Mouse (Mus musculus) kidney, postnatal 0 days (tissue): ENCODE data around the gene Stx12. TPM values are rescaled to one million over a fixed set of nuclear protein-coding genes. Genes with fewer than 3 reads are reported as not detected.
A peak's percentile ranks its signal among the peaks of the same experiment; 100 is the strongest.

Experiments used
- ATAC-seq: fragments of 200-750 bp; cut with Nextera tagmentation; replicated peaks from 2 replicates; pipeline ENCODE4 v1.8.0; 2017; ENCODE audit warnings: low read depth, moderate number of reproducible peaks, moderate TSS enrichment, moderate library complexity; ENCODE audit not compliant: low FRiP score
- DNase-seq: peaks from one replicate; pipeline ENCODE4 v3.0.0-alpha.2; 2016; ENCODE audit warnings: low spot score
- H3K27ac ChIP-seq: fragments of 300-500 bp; sonication (generic); 2 replicates; pipeline ENCODE4 v1.5.1; 2014; ENCODE audit warnings: mild to moderate bottlenecking
- H3K27me3 ChIP-seq: fragments of 300-500 bp; sonication (generic); 2 replicates; pipeline ENCODE4 v1.6.1; 2014; ENCODE audit warnings: low read length, mixed read lengths; ENCODE audit not compliant: insufficient read depth
- H3K36me3 ChIP-seq: fragments of 300-500 bp; sonication (generic); 2 replicates; pipeline ENCODE4 v1.6.1; 2014; ENCODE audit warnings: low read length, mixed read lengths; ENCODE audit not compliant: insufficient read depth
- H3K4me1 ChIP-seq: fragments of 300-500 bp; sonication (generic); replicated peaks from 2 replicates; pipeline ENCODE4 v1.6.1; 2014; ENCODE audit warnings: antibody characterized with exemption, low read length, mixed read lengths; ENCODE audit not compliant: insufficient read depth
- H3K4me2 ChIP-seq: fragments of 300-500 bp; sonication (generic); 2 replicates; pipeline ENCODE4 v1.6.1; 2014; ENCODE audit warnings: mild to moderate bottlenecking, low read length, moderate library complexity, mixed read lengths
- H3K4me3 ChIP-seq: fragments of 300-500 bp; sonication (generic); replicated peaks from 2 replicates; pipeline ENCODE4 v1.5.1; 2014; ENCODE audit warnings: low read depth, low read length
- H3K9ac ChIP-seq: fragments of 300-500 bp; sonication (generic); 2 replicates; pipeline ENCODE4 v1.6.1; 2014; ENCODE audit warnings: low read depth, low read length
- H3K9me3 ChIP-seq: fragments of 300-500 bp; sonication (generic); replicated peaks from 2 replicates; pipeline ENCODE4 v1.6.1; 2016; ENCODE audit warnings: low read length, inconsistent platforms, mixed read lengths
- CTCF ChIP-seq: IDR thresholded peaks from 2 replicates; pipeline ENCODE4 v1.5.1; 2016; ENCODE audit warnings: antibody characterized with exemption, low read depth, mild to moderate bottlenecking, moderate library complexity
- WGBS: fragments of 180-500 bp; shearing (Covaris S2); extraction: QIAGEN DNeasy Blood & Tissue Kit; methylation state at CpG from one replicate; pipeline ENCODE4 v1.1.7; 2014; 5-methylcytosine and 5-hydroxymethylcytosine counted together
- polyA plus RNA-seq: library from polyadenylated mRNA; unstranded; fragments of >200 nt; fragmentation: Nextera tagmentation; extraction: Ambion mirVana; gene quantifications from 2 replicates; pipeline ENCODE4 v1.2.1, GENCODE M21; 2015

Gene Stx12
- polyA plus RNA-seq, 1 experiment from 2014 or later = 59.5 TPM

- DNase-seq (no peak), ATAC-seq (no peak)
- WGBS = 90% methylated on average over 5 of the region's 5 CpGs
- Histone ChIP-seq H3K4me2 (no peak overlapping the region), H3K36me3 (no peaks in the 10 kb centered on the region), H3K9me3 (no peaks in the 10 kb centered on the region), H3K27me3 (no peaks in the 10 kb centered on the region), H3K4me1 (no peaks in the 10 kb centered on the region), H3K9ac (no peak overlapping the region), H3K27ac (no peak overlapping the region), H3K4me3 (no peak overlapping the region)
- no peak for TF ChIP-seq CTCF
Observed at GRCm38 (mm10) chr4:132809621-132810020, 74.7 kb downstream of the Stx12 start.

- WGBS = 56% methylated on average over 5 of the region's 5 CpGs
- TF ChIP-seq CTCF = no peak
- no peak for DNase-seq
- Histone ChIP-seq H3K9me3 (no peaks in the 10 kb centered on the region), H3K9ac (no peak overlapping the region), H3K4me2 (no peak overlapping the region), H3K4me1 (no peaks in the 10 kb centered on the region), H3K4me3 (no peak overlapping the region), H3K36me3 (no peaks in the 10 kb centered on the region), H3K27me3 (no peaks in the 10 kb centered on the region), H3K27ac (no peak overlapping the region)
- no peak for ATAC-seq
Observed at GRCm38 (mm10) chr4:132807771-132808641, 76.3 kb downstream of the Stx12 start.

GRCm38 (mm10) chr4:132806620-132807191 lies 77.6 kb downstream of the Stx12 start:
- no peaks in the 10 kb centered on the region for H3K27me3 ChIP-seq
- no peak overlapping the region for H3K27ac ChIP-seq
- no peak for DNase-seq
- no peak overlapping the region for H3K4me2 ChIP-seq
- H3K4me1 ChIP-seq = no peaks in the 10 kb centered on the region
- no peak for TF ChIP-seq CTCF
- H3K4me3 ChIP-seq = no peak overlapping the region
- 87% methylated on average over 7 of the region's 7 CpGs for WGBS
- H3K9me3 ChIP-seq = no peaks in the 10 kb centered on the region
- no peaks in the 10 kb centered on the region for H3K36me3 ChIP-seq
- H3K9ac ChIP-seq = no peak overlapping the region
- ATAC-seq = no peak

- Histone ChIP-seq H3K9ac (no peak overlapping the region), H3K27ac (no peak overlapping the region), H3K27me3 (no peaks in the 10 kb centered on the region), H3K36me3 (no peaks in the 10 kb centered on the region), H3K4me3 (no peak overlapping the region), H3K4me2 (no peak overlapping the region), H3K9me3 (no peaks in the 10 kb centered on the region), H3K4me1 (no peaks in the 10 kb centered on the region)
- no peak for ATAC-seq
- DNase-seq = peak; percentile 33
- WGBS = 79% methylated on average over 12 of the region's 12 CpGs
- TF ChIP-seq CTCF = no peak
Observed at GRCm38 (mm10) chr4:132805599-132806197, 78.6 kb downstream of the Stx12 start.

GRCm38 (mm10) chr4:132805146-132805545 lies 79.2 kb downstream of the Stx12 start:
- no peak for TF ChIP-seq CTCF
- Histone ChIP-seq H3K9ac (no peak overlapping the region), H3K4me3 (no peak overlapping the region), H3K27me3 (no peaks in the 10 kb centered on the region), H3K27ac (no peak overlapping the region), H3K4me1 (no peaks in the 10 kb centered on the region), H3K4me2 (no peak overlapping the region), H3K9me3 (no peaks in the 10 kb centered on the region), H3K36me3 (no peaks in the 10 kb centered on the region)
- DNase-seq (no peak), ATAC-seq (no peak)
- 81% methylated on average over 5 of the region's 5 CpGs for WGBS

DNA sequence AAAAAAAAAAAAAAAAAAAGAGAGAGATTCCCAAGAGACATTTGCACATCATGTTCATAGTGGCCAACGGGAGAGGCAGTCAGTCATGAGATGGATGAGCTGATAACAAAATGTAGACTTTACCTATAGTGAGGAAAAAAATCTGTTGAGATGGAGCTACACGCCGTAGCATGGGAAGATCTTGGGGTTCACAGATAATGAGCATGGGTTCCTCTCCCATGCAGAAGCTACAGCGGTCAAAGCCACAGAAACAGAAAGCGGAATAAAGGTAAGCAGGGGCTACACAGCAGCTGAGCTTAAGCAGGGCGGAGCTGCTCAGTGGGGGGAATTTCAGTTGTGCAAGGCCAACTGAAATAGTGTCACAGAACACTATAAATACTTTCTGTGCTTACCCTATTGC lies 80.0 kb downstream of the Stx12 start:
- no peak for TF ChIP-seq CTCF
- Histone ChIP-seq H3K27me3 (no peaks in the 10 kb centered on the region), H3K9ac (no peak overlapping the region), H3K9me3 (no peaks in the 10 kb centered on the region), H3K4me3 (no peak overlapping the region), H3K4me1 (no peaks in the 10 kb centered on the region), H3K4me2 (no peak overlapping the region), H3K36me3 (no peaks in the 10 kb centered on the region), H3K27ac (no peak overlapping the region)
- ATAC-seq (no peak), DNase-seq (no peak)
- WGBS = 89% methylated on average over 6 of the region's 6 CpGs
